Mouse (Mus musculus) liver, adult 2 months (tissue): ENCODE results near the gene Cga.

Experiments
- CTCF ChIP-seq: fragments of 200-500 bp; IDR thresholded peaks from 2 replicates; pipeline ENCODE4 v1.5.1; 2011; ENCODE audit warnings: low read depth, low read length, control low read depth
- POLR2A ChIP-seq: fragments of 200-500 bp; IDR thresholded peaks from 2 replicates; pipeline ENCODE4 v1.6.1; 2011; ENCODE audit warnings: low read length, control low read depth; ENCODE audit not compliant: insufficient read depth; ENCODE audit errors: extremely low read depth

DNA sequence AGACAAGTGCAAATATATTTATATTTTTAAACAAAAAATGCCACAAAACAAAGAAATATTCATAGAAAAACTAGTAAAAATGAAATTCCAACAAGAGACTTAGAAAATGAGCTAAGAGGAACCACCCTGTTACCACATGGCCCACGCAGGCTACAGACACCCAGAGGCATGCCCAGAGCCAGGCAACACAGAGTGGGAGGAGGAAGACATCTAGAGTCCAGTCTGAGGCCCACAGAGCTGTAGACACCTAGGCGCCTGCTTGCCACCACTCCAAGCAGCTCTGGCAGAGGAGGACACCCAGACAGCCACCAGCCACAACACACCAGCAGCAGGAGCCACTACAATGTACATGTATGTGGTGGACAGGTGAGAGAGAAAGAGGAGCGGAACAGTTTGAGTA is 34.7 kb upstream of the Cga start:
- TF ChIP-seq CTCF, result no peak
- no peak for TF ChIP-seq POLR2A
